Mouse (Mus musculus) G1E (cell line): ENCODE data around the gene Stn1. TPM values are rescaled to one million over a fixed set of nuclear protein-coding genes. Genes with fewer than 3 reads are reported as not detected.

Experiments used
- ATAC-seq: 2 replicates; pipeline ENCODE4 v1.8.0; 2016; ENCODE audit warnings: mild to moderate bottlenecking; ENCODE audit not compliant: insufficient number of reproducible peaks, poor library complexity, low FRiP score, severe bottlenecking; ENCODE audit errors: extremely low read depth
- DNase-seq: peaks from one replicate; pipeline ENCODE4 v3.0.0; 2012; ENCODE audit warnings: low spot score
- H3K27me3 ChIP-seq: 2 replicates; pipeline ENCODE4 v1.6.1; 2012; ENCODE audit warnings: mild to moderate bottlenecking, low read length, inconsistent platforms; ENCODE audit not compliant: insufficient read depth
- H3K36me3 ChIP-seq: replicated peaks from 2 replicates; pipeline ENCODE3; 2012; ENCODE audit warnings: mild to moderate bottlenecking, inconsistent platforms
- H3K4me1 ChIP-seq: 2 replicates; pipeline ENCODE4 v1.6.1; 2012; ENCODE audit warnings: low read depth, low read length, inconsistent platforms, mixed read lengths; ENCODE audit not compliant: insufficient read depth
- H3K4me3 ChIP-seq: 2 replicates; pipeline ENCODE4 v1.5.1; 2012; ENCODE audit warnings: low read depth, mild to moderate bottlenecking, inconsistent platforms, low read length, moderate library complexity, mixed read lengths
- H3K9me3 ChIP-seq: replicated peaks from 2 replicates; pipeline ENCODE4 v1.6.1; 2012; ENCODE audit warnings: inconsistent platforms
- CTCF ChIP-seq: IDR thresholded peaks from 2 replicates; pipeline ENCODE4 v1.5.1; 2012; ENCODE audit warnings: low read depth, low read length, inconsistent platforms, mixed read lengths
- GATA1 ChIP-seq: IDR thresholded peaks from 2 replicates; pipeline ENCODE4 v1.6.1; 2012; ENCODE audit warnings: borderline replicate concordance, low read length, inconsistent platforms, mixed read lengths
- GATA2 ChIP-seq: IDR thresholded peaks from 2 replicates; pipeline ENCODE4 v1.6.1; 2012; ENCODE audit warnings: low read depth, low read length, inconsistent platforms, borderline replicate concordance
- POLR2AphosphoS5 ChIP-seq: IDR thresholded peaks from 2 replicates; pipeline ENCODE4 v1.6.1; 2012; ENCODE audit warnings: low read depth, low read length, inconsistent platforms; ENCODE audit not compliant: insufficient replicate concordance
- TAL1 ChIP-seq: conservative IDR thresholded peaks from 2 replicates; pipeline ENCODE4 v1.6.1; 2012; ENCODE audit warnings: low read depth, low read length, inconsistent platforms, mixed read lengths
- polyA plus RNA-seq: library from polyadenylated mRNA; stranded (reverse); fragments of >175 nt; gene quantifications from 2 replicates; pipeline ENCODE4 v1.2.3, GENCODE M21; 2012
- total RNA-seq, 2 experiments: library from RNA; stranded (forward) in 1 of 2; stranded (reverse) in 1 of 2; fragments of 200-1000 nt in 1 of 2; fragments of >200 nt in 1 of 2; fragmentation: Nextera tagmentation in 1 of 2; gene quantifications; 2 replicates each; pipeline ENCODE4 v1.2.3; 2014 to 2017

Gene Stn1
- total and polyA plus RNA-seq, 3 experiments = 7.7 to 26.9 (median 19.7) TPM

- no peak for TF ChIP-seq CTCF
- TF ChIP-seq GATA1 = no peak
- no peak for TF ChIP-seq GATA2
- no peak for TF ChIP-seq POLR2AphosphoS5
- no peak for TF ChIP-seq TAL1
- 0 out of 2 replicates have a peak, but pooled peaks cover 2% of the 10 kb centered on the region for H3K27me3 ChIP-seq
- no peaks in the 10 kb centered on the region for H3K36me3 ChIP-seq
- H3K4me1 ChIP-seq = no peaks in the 10 kb centered on the region
- DNase-seq = no peak
- no peaks in the 10 kb centered on the region for H3K9me3 ChIP-seq
- H3K4me3 ChIP-seq = no peak overlapping the region
- ATAC-seq = no peak
Observed at GRCm38 (mm10) chr19:47462725-47463124, 74.6 kb downstream of the Stn1 start.

DNA sequence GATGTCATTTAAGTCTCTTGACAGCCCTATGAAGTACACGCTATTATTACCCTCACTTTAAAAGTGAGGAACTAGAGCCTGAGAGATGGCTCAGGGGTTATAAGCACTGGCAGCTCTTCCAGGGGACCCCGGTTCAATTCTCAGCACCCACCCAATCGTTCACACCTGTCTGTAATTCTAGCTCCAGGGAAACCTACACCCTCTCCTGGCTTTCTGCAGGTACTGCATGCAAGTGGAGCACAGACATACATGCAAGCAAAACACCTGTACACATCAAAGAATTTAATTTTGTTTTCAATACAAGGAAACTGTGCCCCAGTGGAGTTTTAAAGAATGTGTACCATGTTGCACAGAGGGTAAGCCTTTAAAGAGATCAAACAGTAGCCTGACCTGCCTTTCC, 75.5 kb downstream of the Stn1 start:
- Histone ChIP-seq H3K27me3 (0 out of 2 replicates have a peak, but pooled peaks cover 2% of the 10 kb centered on the region), H3K36me3 (no peaks in the 10 kb centered on the region), H3K4me1 (no peaks in the 10 kb centered on the region), H3K4me3 (no peak overlapping the region), H3K9me3 (no peaks in the 10 kb centered on the region)
- no peak for DNase-seq
- ATAC-seq = no peak
- no peak for TF ChIP-seq TAL1
- no peak for TF ChIP-seq CTCF
- no peak for TF ChIP-seq GATA1

GRCm38 (mm10) chr19:47461386-47461785, 75.9 kb downstream of the Stn1 start:
- H3K4me3 ChIP-seq = no peak overlapping the region
- H3K9me3 ChIP-seq = no peaks in the 10 kb centered on the region
- H3K4me1 ChIP-seq = no peaks in the 10 kb centered on the region
- no peaks in the 10 kb centered on the region for H3K36me3 ChIP-seq
- DNase-seq (no peak), ATAC-seq (no peak)
- H3K27me3 ChIP-seq = 0 out of 2 replicates have a peak, but pooled peaks cover 2% of the 10 kb centered on the region
- TF ChIP-seq GATA1 = no peak
- no peak for TF ChIP-seq GATA2
- no peak for TF ChIP-seq CTCF
- no peak for TF ChIP-seq TAL1
- no peak for TF ChIP-seq POLR2AphosphoS5

GRCm38 (mm10) chr19:47460120-47460960, 77.0 kb downstream of the Stn1 start:
- TF ChIP-seq TAL1 (no peak), CTCF (no peak), GATA2 (no peak), GATA1 (no peak), POLR2AphosphoS5 (no peak)
- no peaks in the 10 kb centered on the region for H3K36me3 ChIP-seq
- H3K27me3 ChIP-seq = 0 out of 2 replicates have a peak, but pooled peaks cover 2% of the 10 kb centered on the region
- H3K9me3 ChIP-seq = no peaks in the 10 kb centered on the region
- DNase-seq (no peak), ATAC-seq (no peak)
- no peaks in the 10 kb centered on the region for H3K4me1 ChIP-seq
- H3K4me3 ChIP-seq = no peak overlapping the region

DNA sequence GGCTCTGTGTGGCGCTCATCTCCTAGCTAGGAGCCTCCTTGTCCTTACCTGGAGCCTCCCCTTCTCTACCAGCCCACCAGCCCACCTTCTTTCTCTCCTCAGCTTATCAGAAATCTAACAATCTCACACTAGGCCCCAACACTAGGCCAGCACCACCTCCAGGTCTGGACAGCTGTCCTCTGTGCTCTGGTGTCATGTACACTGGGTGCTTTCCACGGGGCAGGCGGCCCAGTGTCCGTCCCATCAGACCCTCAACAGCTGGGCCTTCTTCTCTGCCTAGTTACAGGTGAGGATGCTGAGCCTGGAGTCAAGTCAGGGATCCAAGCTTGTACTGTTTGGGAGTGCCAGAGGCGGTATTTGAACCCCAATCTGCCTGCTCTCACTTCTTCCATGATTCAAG, 78.1 kb downstream of the Stn1 start:
- TF ChIP-seq POLR2AphosphoS5 (no peak), CTCF (no peak)
- no peaks in the 10 kb centered on the region for H3K36me3 ChIP-seq
- 0 out of 2 replicates have a peak, but pooled peaks cover 2% of the 10 kb centered on the region for H3K27me3 ChIP-seq
- ATAC-seq (no peak), DNase-seq (no peak)
- H3K9me3 ChIP-seq = no peaks in the 10 kb centered on the region
- H3K4me3 ChIP-seq = no peak overlapping the region
- no peaks in the 10 kb centered on the region for H3K4me1 ChIP-seq

DNA sequence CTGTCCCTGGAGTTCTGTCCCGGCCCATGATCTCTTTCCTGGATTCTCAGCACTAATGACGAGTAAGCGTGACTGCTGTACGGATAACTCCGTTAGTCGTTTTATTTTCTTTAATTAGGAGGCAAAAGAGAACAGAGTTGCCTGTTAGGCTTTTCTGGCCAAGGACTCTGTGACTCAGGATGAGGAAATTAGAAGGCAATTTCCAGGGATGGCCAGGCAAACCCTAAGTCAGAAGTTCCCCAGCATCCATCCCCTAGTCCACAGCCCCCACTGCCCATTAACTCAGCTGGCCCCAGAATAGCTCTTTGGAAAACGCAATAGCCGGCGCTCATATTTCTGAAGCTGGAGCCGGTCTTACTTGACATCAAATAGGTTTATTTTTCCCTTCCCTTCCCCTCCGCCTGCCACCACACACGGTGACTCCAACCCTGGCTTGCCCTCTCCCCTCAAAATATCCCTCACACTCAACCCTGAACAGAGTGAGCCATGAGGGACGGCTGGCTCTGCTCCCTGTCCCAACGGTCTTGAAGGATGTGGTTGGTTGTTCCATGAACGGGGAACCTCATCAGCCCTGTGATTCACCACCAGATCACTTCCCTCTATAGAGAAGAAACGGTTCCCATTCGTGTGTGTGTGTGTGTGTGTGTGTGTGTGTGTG, 78.7 kb downstream of the Stn1 start:
- no peaks in the 10 kb centered on the region for H3K4me1 ChIP-seq

More for the DNA sequence above, 78.7 kb downstream of the Stn1 start:
- Histone ChIP-seq H3K36me3 (no peaks in the 10 kb centered on the region), H3K4me3 (no peak overlapping the region), H3K9me3 (no peaks in the 10 kb centered on the region), H3K27me3 (0 out of 2 replicates have a peak, but pooled peaks cover 2% of the 10 kb centered on the region)
- DNase-seq (no peak), ATAC-seq (no peak)
- TF ChIP-seq GATA2 = no peak
- TF ChIP-seq GATA1 = no peak
- TF ChIP-seq CTCF = no peak
- TF ChIP-seq TAL1 = no peak
- TF ChIP-seq POLR2AphosphoS5 = no peak
